12 mouse cellular contexts compared by ENCODE assay signal in the genomic region with DNA sequence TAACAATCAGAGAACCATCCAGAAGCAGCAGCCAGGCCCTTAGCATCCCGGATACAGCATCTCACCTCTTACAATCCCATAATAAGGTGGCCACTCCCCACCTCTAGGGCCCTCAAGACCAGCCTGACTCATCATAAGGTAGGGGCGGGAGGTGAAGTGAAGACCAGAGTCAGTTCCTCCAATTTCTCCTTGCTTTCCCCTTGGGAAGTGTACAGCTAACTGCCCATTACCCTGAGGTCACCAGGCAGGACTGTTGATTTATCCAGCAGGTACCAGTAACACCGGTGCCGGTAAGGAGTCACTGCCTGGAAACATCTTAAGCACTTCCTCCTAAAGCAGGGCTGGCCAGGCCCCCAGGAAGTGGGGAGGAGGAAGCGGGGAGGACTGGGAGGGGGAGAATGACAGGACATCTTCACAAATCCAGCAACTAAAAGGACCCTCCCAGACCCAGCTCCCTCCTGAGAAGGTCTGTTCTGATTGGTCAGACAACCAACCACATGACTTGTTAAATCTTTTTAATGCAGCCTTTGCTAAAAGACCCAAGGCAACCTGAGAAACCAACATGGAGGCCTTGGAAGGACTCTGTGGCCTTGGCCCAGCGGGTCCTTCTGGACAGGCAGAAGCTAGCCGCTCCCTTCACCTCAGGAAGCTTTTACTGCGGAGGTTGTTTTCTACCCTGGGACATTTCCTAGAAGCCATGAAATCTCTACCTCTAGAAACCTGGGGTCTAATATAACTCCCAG. TPM values are rescaled to one million over a fixed set of nuclear protein-coding genes. Genes with fewer than 3 reads are reported as not detected.
A peak's percentile ranks its signal among the peaks of the same experiment; 100 is the strongest.
DNase-seq lines count a peak whose midpoint lies in the region; ATAC-seq and TF ChIP-seq lines count a peak whose summit lies in the region.
"Had no signal": no experiment of that assay in that cellular context is flagged by ENCODE, and none has a peak within 500 bp of the region (broad histone marks: within the 10 kb centered on the region; RNA-seq: fewer than 3 reads in every experiment).

No protein-coding gene starts in this region.

- in situ Hi-C loops in ES-E14 (cut with MboI; ENCODE audit: low sequenced_read_pairs in 2 of 2, unreplicated experiment in 2 of 2): no loop called here

- no peaks in the 10 kb centered on the region for H3K36me3 ChIP-seq in kidney, embryonic 14.5 days (ENCODE audit: control insufficient read depth, insufficient read depth, low read length)
- peaks cover 2% of the 10 kb centered on the region; the same call in 1 of the 2 replicates for H3K36me3 ChIP-seq in ES-E14 (ENCODE audit: control insufficient read depth, insufficient read depth, low read length, poor library complexity, severe bottlenecking)
- H3K36me3 ChIP-seq in forebrain, embryonic 16.5 days (ENCODE audit: control insufficient read depth, insufficient read depth): no peaks in the 10 kb centered on the region
- H3K36me3 ChIP-seq: embryonic facial prominence, embryonic 10.5 days had no signal

- H3K4me2 ChIP-seq in kidney, embryonic 14.5 days (replicated peaks; ENCODE audit: low read depth, low read length): no peak overlapping the region
- H3K4me2 ChIP-seq in forebrain, embryonic 16.5 days (ENCODE audit: low read length): no peak overlapping the region

- H3K27ac ChIP-seq in kidney, embryonic 14.5 days (ENCODE audit: low read depth, low read length): no peak overlapping the region
- H3K27ac ChIP-seq in ES-E14 (ENCODE audit: insufficient read depth, low read depth, low read length, poor library complexity, severe bottlenecking): peak overlapping the region; percentile 30; the same call in 1 of the 2 replicates
- no peak overlapping the region for H3K27ac ChIP-seq in forebrain, embryonic 16.5 days (ENCODE audit: low read length)
- H3K27ac ChIP-seq: embryonic facial prominence, embryonic 10.5 days; heart, adult 2 months had no signal

- DNase-seq in kidney, postnatal 25 days: peak; percentile 13 to 50
- peak; percentile 43 to 46 for DNase-seq in B cell, adult 2 months
- peak; percentile 63 for DNase-seq in ES-E14 (ENCODE audit: low read depth, low spot score)
- no peak for DNase-seq in cerebellum, postnatal 10 days
- no peak for DNase-seq in embryo, embryonic 10 days (ENCODE audit: low spot score)
- DNase-seq: liver had no signal

- H3K4me1 ChIP-seq in kidney, embryonic 14.5 days (ENCODE audit: control insufficient read depth, insufficient read depth, low read length): no peaks in the 10 kb centered on the region
- H3K4me1 ChIP-seq in ES-E14 (ENCODE audit: control insufficient read depth in 2 of 2, insufficient read depth in 2 of 2, low read length in 2 of 2, poor library complexity in 1 of 2): peaks cover 10 to 30% of the 10 kb centered on the region in 2 experiments; a peak in 3 of 4 replicates
- peaks cover 15% of the 10 kb centered on the region; the same call in 1 of the 2 replicates for H3K4me1 ChIP-seq in forebrain, embryonic 16.5 days (replicated peaks; ENCODE audit: control insufficient read depth, insufficient read depth, low read length)
- H3K4me1 ChIP-seq: embryonic facial prominence, embryonic 10.5 days had no signal

- no peak for ATAC-seq in kidney, embryonic 14.5 days (ENCODE audit: low FRiP score, low TSS enrichment)
- ATAC-seq in neutrophil, adult 5-6 weeks (ENCODE audit: extremely low read depth, insufficient number of reproducible peaks, low FRiP score, poor library complexity, severe bottlenecking): peak; percentile 49
- no peak for ATAC-seq in forebrain, embryonic 16.5 days
- ATAC-seq: forebrain, embryonic 14.5 days had no signal

- no peaks in the 10 kb centered on the region for H3K27me3 ChIP-seq in kidney, embryonic 14.5 days (ENCODE audit: control insufficient read depth, insufficient read depth, low read length)
- no peaks in the 10 kb centered on the region for H3K27me3 ChIP-seq in forebrain, embryonic 16.5 days (replicated peaks; ENCODE audit: control insufficient read depth, insufficient read depth, low read length)

- H3K9ac ChIP-seq in kidney, embryonic 14.5 days (ENCODE audit: low read depth, low read length): no peak overlapping the region
- H3K9ac ChIP-seq in ES-E14 (ENCODE audit: insufficient read depth, low read depth, low read length, poor library complexity, severe bottlenecking): peak overlapping the region; percentile 22; the same call in 1 of the 2 replicates
- H3K9ac ChIP-seq in forebrain, embryonic 16.5 days (replicated peaks; ENCODE audit: low read depth, low read length): no peak overlapping the region

- H3K9me3 ChIP-seq in kidney, embryonic 14.5 days (ENCODE audit: control insufficient read depth, low read length): no peaks in the 10 kb centered on the region; the same call in 1 of the 2 replicates
- no peaks in the 10 kb centered on the region for H3K9me3 ChIP-seq in ES-E14 (ENCODE audit: control insufficient read depth, insufficient read depth, low read depth, low read length)
- H3K9me3 ChIP-seq in forebrain, embryonic 16.5 days (ENCODE audit: control insufficient read depth, low read length): no peaks in the 10 kb centered on the region
- H3K9me3 ChIP-seq: embryonic facial prominence, embryonic 10.5 days had no signal

- 91% methylated on average over 8 of the region's 8 CpGs for WGBS in kidney, embryonic 14.5 days
- WGBS in forebrain, embryonic 16.5 days: 94% methylated on average over 8 of the region's 8 CpGs

- no peak overlapping the region for H3K4me3 ChIP-seq in kidney, embryonic 14.5 days (ENCODE audit: low read length)
- H3K4me3 ChIP-seq in ES-E14 (ENCODE audit: insufficient read depth in 1 of 2, low read depth in 1 of 2, low read length in 2 of 2, poor library complexity in 1 of 2, severe bottlenecking in 1 of 2): peak overlapping the region; percentile 5 to 8; a peak in 1 of 4 replicates
- H3K4me3 ChIP-seq in forebrain, embryonic 16.5 days (replicated peaks; ENCODE audit: low read length): no peak overlapping the region
- H3K4me3 ChIP-seq: embryonic facial prominence, embryonic 10.5 days; heart, adult 2 months had no signal

TF ChIP-seq in ES-E14, 5 proteins besides CTCF, POLR2A, EP300 and RAD21:
- TF ChIP-seq MAFK (IDR thresholded peaks at IDR 0.05; ENCODE audit: insufficient read depth, low read depth, low read length) (no peak), ZC3H11A (IDR thresholded peaks at IDR 0.05; ENCODE audit: borderline replicate concordance, low read depth, low read length) (no peak), ZNF384 (IDR thresholded peaks at IDR 0.05; ENCODE audit: low read depth, low read length) (no peak), HCFC1 (IDR thresholded peaks at IDR 0.05; ENCODE audit: borderline replicate concordance, insufficient read depth, low read length) (no peak), CHD2 (IDR thresholded peaks at IDR 0.05; ENCODE audit: low read depth, low read length) (no peak)

RNA-seq across cellular contexts. Expression of a gene that starts 26.2 kb away (rescaled TPM):
- 9.1 and 11.5 TPM in 2 replicates for polyA plus RNA-seq in kidney, embryonic 14.5 days (2014; fragmentation: Nextera tagmentation; extraction: Ambion mirVana)
- 24.1 and 54.4 TPM in 2 replicates for total RNA-seq in ES-E14 (2012; rRNA removed)
- total RNA-seq in neutrophil, adult 5-6 weeks (2017): 731 and 761 TPM in 2 replicates
- 14.6 and 14.7 TPM in 2 replicates for polyA plus RNA-seq in forebrain, embryonic 16.5 days (2015; fragmentation: Nextera tagmentation; extraction: Ambion mirVana)

Comparison
In these comparisons a context has a peak if more than half of its experiments do, and no peak if none do; other contexts are left out.
1. DNase-seq: peak in kidney, postnatal 25 days (2 of 2), B cell, adult 2 months (2 of 2) and ES-E14 (single experiment); none in cerebellum, postnatal 10 days (0 of 2) and embryo, embryonic 10 days (single experiment).
2. H3K4me3 ChIP-seq: peak in ES-E14 (2 of 2); none in kidney, embryonic 14.5 days (single experiment) and forebrain, embryonic 16.5 days (single experiment).
3. RNA of a gene that starts 26.2 kb away (total RNA-seq): 731 to 761 TPM in neutrophil, adult 5-6 weeks; 24.1 to 54.4 TPM in ES-E14; every median in the first group is over 10 times any median in the second.